Mouse (Mus musculus) liver, embryonic 14.5 days (tissue): ENCODE data around the gene Dvl2. TPM values are rescaled to one million over a fixed set of nuclear protein-coding genes. Genes with fewer than 3 reads are reported as not detected.

Experiments used
- ATAC-seq: fragments of 200-750 bp; cut with Nextera tagmentation; 2 replicates; pipeline ENCODE4 v1.8.0; 2017; ENCODE audit warnings: moderate number of reproducible peaks, mild to moderate bottlenecking, moderate library complexity; ENCODE audit not compliant: insufficient read depth
- DNase-seq, 3 experiments: peaks; one replicate each; pipeline ENCODE4 v3.0.0-alpha.2; 2012 to 2013; ENCODE audit warnings: low read depth in 3 of 3, low spot score in 3 of 3
- H3K27ac ChIP-seq: fragments of 300-500 bp; sonication (generic); 2 replicates; pipeline ENCODE4 v1.5.1; 2014; ENCODE audit warnings: moderate library complexity, mild to moderate bottlenecking, control low read depth, inconsistent platforms
- H3K27me3 ChIP-seq: fragments of 300-500 bp; sonication (generic); 2 replicates; pipeline ENCODE4 v1.6.1; 2014; ENCODE audit warnings: mild to moderate bottlenecking, low read length, moderate library complexity; ENCODE audit not compliant: control insufficient read depth, insufficient read depth
- H3K36me3 ChIP-seq: fragments of 300-500 bp; sonication (generic); replicated peaks from 2 replicates; pipeline ENCODE4 v1.6.1; 2014; ENCODE audit warnings: low read depth; ENCODE audit not compliant: control insufficient read depth, insufficient read depth
- H3K4me1 ChIP-seq, 2 experiments: fragments of 200-500 bp in 1 of 2; fragments of 300-500 bp in 1 of 2; sonication (generic) in 1 of 2; replicated peaks; 2 replicates each; pipeline ENCODE4 v1.6.1; 2012 to 2014; ENCODE audit warnings: antibody characterized with exemption in 1 of 2, inconsistent platforms in 1 of 2, low read length in 1 of 2; ENCODE audit not compliant: control insufficient read depth in 2 of 2, insufficient read depth in 2 of 2
- H3K4me2 ChIP-seq: fragments of 300-500 bp; sonication (generic); 2 replicates; pipeline ENCODE4 v1.6.1; 2014; ENCODE audit warnings: low read depth, mild to moderate bottlenecking, control low read depth, moderate library complexity
- H3K4me3 ChIP-seq, 2 experiments: fragments of 200-500 bp in 1 of 2; fragments of 300-500 bp in 1 of 2; sonication (generic) in 1 of 2; 2 replicates each; pipeline ENCODE4 v1.5.1; 2012 to 2014; ENCODE audit warnings: low read depth in 2 of 2, low read length in 2 of 2, mild to moderate bottlenecking in 2 of 2, control low read depth in 1 of 2, inconsistent platforms in 1 of 2, moderate library complexity in 1 of 2; ENCODE audit not compliant: insufficient read depth in 1 of 2
- H3K9ac ChIP-seq: fragments of 300-500 bp; sonication (generic); replicated peaks from 2 replicates; pipeline ENCODE4 v1.6.1; 2014; ENCODE audit warnings: mild to moderate bottlenecking, control low read depth, moderate library complexity
- H3K9me3 ChIP-seq: fragments of 300-500 bp; sonication (generic); 2 replicates; pipeline ENCODE4 v1.6.1; 2016; ENCODE audit warnings: low read length, mixed read lengths; ENCODE audit not compliant: control insufficient read depth
- CTCF ChIP-seq: IDR thresholded peaks from 2 replicates; pipeline ENCODE4 v1.5.1; 2016; ENCODE audit warnings: antibody characterized with exemption, low read depth, control low read depth
- EP300 ChIP-seq: IDR thresholded peaks from 2 replicates; pipeline ENCODE4 v1.6.1; 2016; ENCODE audit warnings: antibody characterized with exemption, low read depth
- WGBS: fragments of 180-500 bp; shearing (Covaris S2); extraction: QIAGEN DNeasy Blood & Tissue Kit; methylation state at CpG from one replicate; pipeline ENCODE4 v1.1.7; 2014; ENCODE audit not compliant: insufficient replicate concordance; 5-methylcytosine and 5-hydroxymethylcytosine counted together
- polyA plus RNA-seq, 2 experiments: library from polyadenylated mRNA; depleted of rRNA in 1 of 2; stranded (reverse) in 1 of 2; unstranded in 1 of 2; fragments of >200 nt; fragmentation: Nextera tagmentation in 1 of 2; extraction: Ambion mirVana in 1 of 2; gene quantifications; 2 replicates each; pipeline versions ENCODE4 v1.2.1 to v1.2.3; 2012 to 2014

The Dvl2 gene
- polyA plus RNA-seq, 2 experiments: 3.4 to 4.2 TPM

GRCm38 (mm10) chr11:69966006-69966859, 34.2 kb upstream of the Dvl2 start:
- Histone ChIP-seq H3K9ac (no peak overlapping the region), H3K9me3 (no peaks in the 10 kb centered on the region), H3K36me3 (no peaks in the 10 kb centered on the region; the same call in 1 of the 2 replicates), H3K27me3 (peaks cover 54% of the 10 kb centered on the region), H3K4me1 (peaks cover 6 to 8% of the 10 kb centered on the region in 2 experiments; a peak in 2 of 4 replicates), H3K4me3 (peak overlapping the region; percentile 23 to 35), H3K4me2 (peak overlapping the region; percentile 56), H3K27ac (no peak overlapping the region)
- WGBS: 1% methylated on average over 57 of the region's 59 CpGs
- TF ChIP-seq CTCF (no peak), EP300 (no peak)
- DNase-seq: no peak
- ATAC-seq: peak; percentile 43; the same call in 1 of the 2 replicates

- peak overlapping the region; percentile 56 for H3K4me2 ChIP-seq
- no peaks in the 10 kb centered on the region for H3K9me3 ChIP-seq
- H3K4me3 ChIP-seq: peak overlapping the region in 1 of 2 experiments; percentile 35; a peak in 2 of 4 replicates
- DNase-seq (no peak), ATAC-seq (no peak)
- peaks cover 51% of the 10 kb centered on the region for H3K27me3 ChIP-seq
- no peak overlapping the region for H3K9ac ChIP-seq
- peaks cover 6 to 8% of the 10 kb centered on the region in 2 experiments; a peak in 2 of 4 replicates for H3K4me1 ChIP-seq
- WGBS: 27% methylated on average over 17 of the region's 17 CpGs
- TF ChIP-seq EP300 (no peak), CTCF (no peak)
- H3K27ac ChIP-seq: no peak overlapping the region
- no peaks in the 10 kb centered on the region; the same call in 1 of the 2 replicates for H3K36me3 ChIP-seq
Measured at GRCm38 (mm10) chr11:69966860-69967517, 33.4 kb upstream of the Dvl2 start.

DNA sequence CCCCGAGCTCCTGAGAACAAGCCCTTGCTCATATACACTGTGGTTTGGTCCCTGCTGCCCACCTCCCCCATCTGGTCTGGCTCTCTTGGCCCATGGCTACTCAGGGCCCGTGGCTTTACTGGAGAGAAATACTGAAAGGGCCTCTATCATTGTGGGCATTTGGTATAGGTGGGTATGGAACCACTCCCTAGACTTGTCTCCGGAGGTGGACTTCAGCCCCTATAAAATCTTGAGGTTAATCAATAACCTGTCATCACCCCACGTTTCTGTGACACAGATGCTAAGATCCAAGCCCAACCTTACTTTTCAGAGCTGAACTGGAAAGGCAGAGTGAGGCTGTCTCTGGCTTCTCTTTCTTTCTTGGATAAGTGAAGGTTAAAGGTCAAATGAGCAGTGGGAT, 31.6 kb upstream of the Dvl2 start:
- no peak overlapping the region for H3K4me3 ChIP-seq
- H3K27me3 ChIP-seq: peaks cover 35% of the 10 kb centered on the region
- ATAC-seq: no peak
- no peaks in the 10 kb centered on the region for H3K9me3 ChIP-seq
- DNase-seq: no peak
- no peak for TF ChIP-seq CTCF
- TF ChIP-seq EP300: no peak
- WGBS: 69% methylated on average over 4 of the region's 4 CpGs
- no peak overlapping the region for H3K27ac ChIP-seq
- H3K4me2 ChIP-seq: no peak overlapping the region
- H3K9ac ChIP-seq: no peak overlapping the region
- H3K36me3 ChIP-seq: peaks cover 4% of the 10 kb centered on the region
- peaks cover 6 to 8% of the 10 kb centered on the region in 2 experiments; a peak in 2 of 4 replicates for H3K4me1 ChIP-seq

DNA sequence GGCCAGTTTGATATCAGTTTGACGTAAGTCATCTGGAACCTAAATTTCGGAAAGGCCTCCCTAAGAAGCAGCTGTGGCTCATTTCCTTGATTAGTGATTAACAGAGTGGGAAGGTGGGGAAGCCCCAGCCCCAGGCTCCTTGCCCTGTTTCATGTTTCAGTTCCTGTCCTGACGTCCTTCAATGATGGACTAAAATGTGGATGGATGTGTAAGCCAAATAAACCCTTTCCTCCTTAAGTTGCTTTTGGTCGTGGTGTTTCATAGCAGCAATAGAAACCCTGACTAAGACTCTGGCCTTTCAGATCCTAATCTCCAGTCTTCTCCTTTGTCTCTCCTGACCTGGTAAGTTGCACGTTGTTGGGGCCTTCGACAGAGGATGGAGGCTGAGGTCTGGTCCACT, 30.2 kb upstream of the Dvl2 start:
- Histone ChIP-seq H3K4me3 (no peak overlapping the region), H3K4me2 (no peak overlapping the region), H3K27me3 (peaks cover 21% of the 10 kb centered on the region), H3K9me3 (no peaks in the 10 kb centered on the region), H3K36me3 (peaks cover 16% of the 10 kb centered on the region), H3K4me1 (peaks cover 6 to 8% of the 10 kb centered on the region in 2 experiments; a peak in 2 of 4 replicates), H3K9ac (no peak overlapping the region), H3K27ac (no peak overlapping the region)
- 80% methylated on average over 6 of the region's 6 CpGs for WGBS
- DNase-seq (no peak), ATAC-seq (no peak)
- TF ChIP-seq EP300: no peak

GRCm38 (mm10) chr11:69970775-69971174, 29.6 kb upstream of the Dvl2 start:
- H3K4me1 ChIP-seq: peaks cover 5 to 8% of the 10 kb centered on the region in 2 experiments; a peak in 2 of 4 replicates
- TF ChIP-seq CTCF (no peak), EP300 (no peak)
- no peak overlapping the region for H3K27ac ChIP-seq
- H3K4me3 ChIP-seq: no peak overlapping the region
- no peak overlapping the region for H3K9ac ChIP-seq
- H3K36me3 ChIP-seq: peaks cover 16% of the 10 kb centered on the region
- H3K4me2 ChIP-seq: no peak overlapping the region
- no peak for DNase-seq
- no peak for ATAC-seq
- peaks cover 15% of the 10 kb centered on the region for H3K27me3 ChIP-seq
- H3K9me3 ChIP-seq: no peaks in the 10 kb centered on the region
- 62% methylated on average over 3 of the region's 3 CpGs for WGBS
